Mouse (Mus musculus): ENCODE measurements around the gene Gid4.

GRCm38 (mm10) chr11:60435133-60435532, 18.2 kb downstream of the Gid4 start:
- TF ChIP-seq POLR2A (IDR thresholded peaks at IDR 0.05; ENCODE audit: insufficient read length, low read depth) (no peak), E2F4 (IDR thresholded peaks at IDR 0.05; ENCODE audit: insufficient read depth) (no peak), TCF12 (IDR thresholded peaks at IDR 0.05; ENCODE audit: insufficient read depth, poor library complexity, severe bottlenecking) (no peak), POLR2AphosphoS2 (IDR thresholded peaks at IDR 0.05; ENCODE audit: insufficient read length, low read depth) (no peak)
